Comparison of ENCODE assay signal across 9 mouse cellular contexts in genomic region chr7:143013420-143014178, GRCm38 (mm10). TPM values are rescaled to one million over a fixed set of nuclear protein-coding genes. Genes with fewer than 3 reads are reported as not detected.
DNase-seq lines count a peak whose midpoint lies in the region; ATAC-seq and TF ChIP-seq lines count a peak whose summit lies in the region.
"Had no signal": no experiment of that assay in that cellular context is flagged by ENCODE, and none has a peak within 500 bp of the region (broad histone marks: within the 10 kb centered on the region; RNA-seq: fewer than 3 reads in every experiment).

No protein-coding gene starts in this region.

- H3K9me3 ChIP-seq in hindbrain, postnatal 0 days (ENCODE audit: low read length): no peaks in the 10 kb centered on the region
- H3K9me3 ChIP-seq in forebrain, embryonic 12.5 days: no peaks in the 10 kb centered on the region

- no peak overlapping the region for H3K4me2 ChIP-seq in hindbrain, postnatal 0 days (ENCODE audit: low read depth, low read length)
- H3K4me2 ChIP-seq in myocyte (ENCODE audit: low read depth): peak overlapping the region; percentile 77
- H3K4me2 ChIP-seq in forebrain, embryonic 12.5 days: no peak overlapping the region

- no peak for TF ChIP-seq CTCF in lung, adult 2 months (IDR thresholded peaks at IDR 0.05; ENCODE audit: insufficient read depth, low read length)
- TF ChIP-seq CTCF in hindbrain, postnatal 0 days (IDR thresholded peaks at IDR 0.05; ENCODE audit: low read depth): no peak

- H3K79me2 ChIP-seq in myocyte (ENCODE audit: control insufficient read depth, insufficient read depth): no peaks in the 10 kb centered on the region

- H3K36me3 ChIP-seq in hindbrain, postnatal 0 days (ENCODE audit: insufficient read depth, low read length): no peaks in the 10 kb centered on the region
- no peaks in the 10 kb centered on the region for H3K36me3 ChIP-seq in myocyte (ENCODE audit: control insufficient read depth, insufficient read depth)
- no peaks in the 10 kb centered on the region for H3K36me3 ChIP-seq in forebrain, embryonic 12.5 days (replicated peaks)

- peak; percentile 69 to 70 for DNase-seq in lung, adult 18-20 months
- no peak for DNase-seq in lung, adult 2 months
- DNase-seq in adrenal gland, adult 18-20 months (ENCODE audit: low spot score in 2 of 2): peak; percentile 64 to 72
- DNase-seq in fibroblast of lung, adult 2 months (ENCODE audit: low read depth): peak; percentile 92
- peak; percentile 63 for DNase-seq in hindbrain, postnatal 0 days (ENCODE audit: low spot score)
- no peak for DNase-seq in thymus, adult 18-20 months

- H3K4me3 ChIP-seq in lung, adult 2 months (replicated peaks; ENCODE audit: extremely low read depth, low read depth, low read length): no peak overlapping the region
- no peak overlapping the region for H3K4me3 ChIP-seq in hindbrain, postnatal 0 days (ENCODE audit: low read length)
- H3K4me3 ChIP-seq in myocyte: no peak overlapping the region
- no peak overlapping the region for H3K4me3 ChIP-seq in forebrain, embryonic 12.5 days (replicated peaks)

- ATAC-seq in hindbrain, postnatal 0 days: peak; percentile 57
- no peak for ATAC-seq in forebrain, embryonic 12.5 days (ENCODE audit: low FRiP score)

- no peak for TF ChIP-seq POLR2A in lung, adult 2 months (IDR thresholded peaks at IDR 0.05; ENCODE audit: borderline replicate concordance, extremely low read depth, low read depth, low read length)
- TF ChIP-seq POLR2A in myocyte (IDR thresholded peaks at IDR 0.05; ENCODE audit: insufficient read length, low read depth): peak; percentile 38

- H3K27me3 ChIP-seq in hindbrain, postnatal 0 days (ENCODE audit: insufficient read depth, low read length): no peaks in the 10 kb centered on the region
- H3K27me3 ChIP-seq in myocyte (ENCODE audit: control insufficient read depth, insufficient read depth, insufficient read length): no peaks in the 10 kb centered on the region
- no peaks in the 10 kb centered on the region for H3K27me3 ChIP-seq in forebrain, embryonic 12.5 days

- 53% methylated on average over 8 of the region's 8 CpGs for WGBS in lung, adult 2 months
- WGBS in hindbrain, postnatal 0 days: 58% methylated on average over 8 of the region's 8 CpGs
- WGBS in forebrain, embryonic 12.5 days: 70% methylated on average over 8 of the region's 8 CpGs

- peaks cover 29% of the 10 kb centered on the region for H3K4me1 ChIP-seq in lung, adult 2 months (ENCODE audit: control insufficient read depth, insufficient read depth, low read length)
- peaks cover 32% of the 10 kb centered on the region for H3K4me1 ChIP-seq in hindbrain, postnatal 0 days (ENCODE audit: insufficient read depth, low read length)
- peaks cover 17% of the 10 kb centered on the region for H3K4me1 ChIP-seq in forebrain, embryonic 12.5 days

- no peak overlapping the region for H3K9ac ChIP-seq in hindbrain, postnatal 0 days (replicated peaks; ENCODE audit: low read length)
- H3K9ac ChIP-seq in forebrain, embryonic 12.5 days: no peak overlapping the region

- peak overlapping the region; percentile 48; the same call in 1 of the 2 replicates for H3K27ac ChIP-seq in hindbrain, postnatal 0 days
- H3K27ac ChIP-seq in forebrain, embryonic 12.5 days: no peak overlapping the region

- H3ac ChIP-seq in myocyte (ENCODE audit: control insufficient read depth, insufficient read length): no peak overlapping the region

TF ChIP-seq in myocyte, 11 proteins besides CTCF, POLR2A, EP300 and RAD21:
- TF ChIP-seq TCF12 (IDR thresholded peaks at IDR 0.05; ENCODE audit: insufficient read depth, poor library complexity, severe bottlenecking): peak; percentile 76
- no peak for TF ChIP-seq MAX (IDR thresholded peaks at IDR 0.05; ENCODE audit: low read depth)
- TF ChIP-seq MYOG (IDR thresholded peaks at IDR 0.05; ENCODE audit: control insufficient read depth in 1 of 3, insufficient read depth in 1 of 3, insufficient read length in 2 of 3, low read depth in 2 of 3): peak; percentile 22 to 96 (median 83)
- TF ChIP-seq MYOD1 (IDR thresholded peaks at IDR 0.05; ENCODE audit: control insufficient read depth in 1 of 3, insufficient read length in 2 of 3, low read depth in 2 of 3): peak; percentile 6 to 95 (median 92)
- peak; percentile 53 for TF ChIP-seq TCF3 (IDR thresholded peaks at IDR 0.05; ENCODE audit: insufficient read length, low read depth)
- TF ChIP-seq SRF (IDR thresholded peaks at IDR 0.05; ENCODE audit: control insufficient read depth, insufficient read length, low read depth): no peak
- TF ChIP-seq CEBPB (IDR thresholded peaks at IDR 0.05; ENCODE audit: insufficient read depth, poor library complexity, severe bottlenecking): no peak
- TF ChIP-seq E2F4 (IDR thresholded peaks at IDR 0.05; ENCODE audit: insufficient read depth): no peak
- no peak for TF ChIP-seq USF1 (IDR thresholded peaks at IDR 0.05; ENCODE audit: low read depth)
- no peak for TF ChIP-seq REST (IDR thresholded peaks at IDR 0.05; ENCODE audit: insufficient read depth, insufficient read length)
- TF ChIP-seq POLR2AphosphoS2 (IDR thresholded peaks at IDR 0.05; ENCODE audit: insufficient read length, low read depth): peak; percentile 43
TF ChIP-seq in myocyte: peak in this region for 5.

RNA-seq across cellular contexts. Expression of gene Tspan32, which starts 8.8 kb away (rescaled TPM):
- polyA plus RNA-seq in lung, adult 2 months (2012; rRNA removed): 7.7 and 11.5 TPM in 2 replicates
- 1 to 10 TPM in 1 of 2 experiments, under 1 TPM in 1; 0.50 to 1.2 TPM for total RNA-seq in adrenal gland, adult 18-20 months (2021)
- 0.16 and 0.29 TPM in 2 replicates for total RNA-seq in hindbrain, postnatal 0 days (2014; rRNA removed)
- polyA plus RNA-seq in hindbrain, postnatal 0 days (2015; fragmentation: Nextera tagmentation; extraction: Ambion mirVana): 0.40 and 0.71 TPM in 2 replicates
- polyA plus RNA-seq in myocyte (2012; fragmentation: generic; extraction: Trizol): 59.5 TPM
- 1.3 and 1.5 TPM in 2 replicates for polyA plus RNA-seq in forebrain, embryonic 12.5 days (2016; fragmentation: Nextera tagmentation; extraction: Ambion mirVana)

RNA-seq across cellular contexts. Expression of gene Cd81, which starts 38.9 kb away (rescaled TPM):
- polyA plus RNA-seq in lung, adult 2 months (2012; rRNA removed): 575 and 614 TPM in 2 replicates
- 100 to 1,000 TPM; 609 to 688 TPM for total RNA-seq in adrenal gland, adult 18-20 months (2021)
- 758 and 776 TPM in 2 replicates for total RNA-seq in hindbrain, postnatal 0 days (2014; rRNA removed)
- polyA plus RNA-seq in hindbrain, postnatal 0 days (2015; fragmentation: Nextera tagmentation; extraction: Ambion mirVana): 708 and 751 TPM in 2 replicates
- 744 TPM for polyA plus RNA-seq in myocyte (2012; fragmentation: generic; extraction: Trizol)
- polyA plus RNA-seq in forebrain, embryonic 12.5 days (2016; fragmentation: Nextera tagmentation; extraction: Ambion mirVana): 199 and 205 TPM in 2 replicates

RNA-seq across cellular contexts. Expression of gene Ascl2, which starts 44.5 kb away (rescaled TPM):
- 0.96 and 1.2 TPM in 2 replicates for polyA plus RNA-seq in lung, adult 2 months (2012; rRNA removed)
- under 1 TPM; 0.26 to 0.40 TPM for total RNA-seq in adrenal gland, adult 18-20 months (2021)
- 2.9 TPM in 1 of 2 replicates, not detected in the other for total RNA-seq in hindbrain, postnatal 0 days (2014; rRNA removed)
- polyA plus RNA-seq in hindbrain, postnatal 0 days (2015; fragmentation: Nextera tagmentation; extraction: Ambion mirVana): 0.69 and 1.1 TPM in 2 replicates
- not detected for polyA plus RNA-seq in myocyte (2012; fragmentation: generic; extraction: Trizol)
- polyA plus RNA-seq in forebrain, embryonic 12.5 days (2016; fragmentation: Nextera tagmentation; extraction: Ambion mirVana): 0.17 and 0.40 TPM in 2 replicates
- total RNA-seq: left cerebral cortex, postnatal 25 days had no signal

RNA-seq across cellular contexts. Expression of gene Tssc4, which starts 55.5 kb away (rescaled TPM):
- 83.1 and 85.1 TPM in 2 replicates for polyA plus RNA-seq in lung, adult 2 months (2012; rRNA removed)
- total RNA-seq in adrenal gland, adult 18-20 months (2021): 10 to 100 TPM; 24.0 to 26.3 TPM
- total RNA-seq in hindbrain, postnatal 0 days (2014; rRNA removed): 106 and 118 TPM in 2 replicates
- 101 and 102 TPM in 2 replicates for polyA plus RNA-seq in hindbrain, postnatal 0 days (2015; fragmentation: Nextera tagmentation; extraction: Ambion mirVana)
- 78.6 TPM for polyA plus RNA-seq in myocyte (2012; fragmentation: generic; extraction: Trizol)
- polyA plus RNA-seq in forebrain, embryonic 12.5 days (2016; fragmentation: Nextera tagmentation; extraction: Ambion mirVana): 106 and 108 TPM in 2 replicates

Comparison
In these comparisons a context has a peak if more than half of its experiments do, and no peak if none do; other contexts are left out.
1. DNase-seq: peak in lung, adult 18-20 months (2 of 2), adrenal gland, adult 18-20 months (2 of 2), fibroblast of lung, adult 2 months (single experiment) and hindbrain, postnatal 0 days (single experiment); none in lung, adult 2 months (single experiment) and thymus, adult 18-20 months (0 of 2).